ENCODE assay signal across 9 mouse cellular contexts in the genomic region with DNA sequence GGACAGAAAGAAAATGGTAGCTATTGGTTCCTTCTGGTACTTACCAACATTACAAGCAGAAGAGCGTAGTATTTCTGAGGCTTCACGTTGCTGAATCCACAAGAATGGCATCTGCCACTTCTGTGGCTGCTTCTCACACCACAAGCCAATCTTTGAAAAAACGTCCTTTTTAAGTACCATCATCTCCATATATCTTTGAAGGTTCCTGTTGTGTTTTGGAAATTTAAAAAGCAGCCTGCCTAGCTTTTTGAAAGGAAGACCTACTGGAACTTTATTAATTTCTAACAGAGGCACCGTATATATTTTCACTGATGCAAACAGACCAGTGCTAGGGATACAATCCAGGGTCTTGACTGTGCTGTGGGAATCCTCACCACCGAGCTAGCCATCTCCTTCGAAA. TPM values are rescaled to one million over a fixed set of nuclear protein-coding genes. Genes with fewer than 3 reads are reported as not detected.
DNase-seq lines count a peak whose midpoint lies in the region; ATAC-seq and TF ChIP-seq lines count a peak whose summit lies in the region.
"Had no signal": no experiment of that assay in that cellular context is flagged by ENCODE, and none has a peak within 500 bp of the region (broad histone marks: within the 10 kb centered on the region; RNA-seq: fewer than 3 reads in every experiment).

No protein-coding gene starts in this region.

- peak overlapping the region; percentile 77 for H3K4me3 ChIP-seq in heart, embryonic 11.5 days (ENCODE audit: low read depth, low read length)
- H3K4me3 ChIP-seq in ES-E14 (ENCODE audit: insufficient read depth in 1 of 2, low read depth in 1 of 2, low read length in 2 of 2, poor library complexity in 1 of 2, severe bottlenecking in 1 of 2): peak overlapping the region; percentile 89 to 93; a peak in 3 of 4 replicates
- peak overlapping the region; percentile 84 for H3K4me3 ChIP-seq in hindbrain, embryonic 10.5 days
- peak overlapping the region; percentile 75 for H3K4me3 ChIP-seq in midbrain, embryonic 11.5 days (ENCODE audit: low read depth, low read length)

- H3K27me3 ChIP-seq in heart, embryonic 11.5 days (ENCODE audit: control insufficient read depth, insufficient read depth, low read length): no peaks in the 10 kb centered on the region; the same call in 1 of the 2 replicates
- 0 out of 2 replicates have a peak, but pooled peaks cover 6% of the 10 kb centered on the region for H3K27me3 ChIP-seq in hindbrain, embryonic 10.5 days (ENCODE audit: insufficient read depth, poor library complexity, severe bottlenecking)
- H3K27me3 ChIP-seq in midbrain, embryonic 11.5 days (ENCODE audit: control insufficient read depth, insufficient read depth, low read length): no peaks in the 10 kb centered on the region

- no peaks in the 10 kb centered on the region for H3K9me3 ChIP-seq in heart, embryonic 11.5 days (replicated peaks; ENCODE audit: control insufficient read depth, low read length)
- no peaks in the 10 kb centered on the region for H3K9me3 ChIP-seq in ES-E14 (ENCODE audit: control insufficient read depth, insufficient read depth, low read depth, low read length)
- H3K9me3 ChIP-seq in hindbrain, embryonic 10.5 days: no peaks in the 10 kb centered on the region
- no peaks in the 10 kb centered on the region for H3K9me3 ChIP-seq in midbrain, embryonic 11.5 days (ENCODE audit: control insufficient read depth, low read length)

- H3K4me2 ChIP-seq in heart, embryonic 11.5 days: peak overlapping the region; percentile 75
- H3K4me2 ChIP-seq in midbrain, embryonic 11.5 days: peak overlapping the region; percentile 79

- H3K4me1 ChIP-seq in heart, embryonic 11.5 days (ENCODE audit: control insufficient read depth, insufficient read depth, low read length): peaks cover 9% of the 10 kb centered on the region
- peaks cover 7 to 12% of the 10 kb centered on the region in 2 experiments for H3K4me1 ChIP-seq in ES-E14 (ENCODE audit: control insufficient read depth in 2 of 2, insufficient read depth in 2 of 2, low read length in 2 of 2, poor library complexity in 1 of 2)
- H3K4me1 ChIP-seq in hindbrain, embryonic 10.5 days (replicated peaks): peaks cover 45% of the 10 kb centered on the region
- peaks cover 23% of the 10 kb centered on the region for H3K4me1 ChIP-seq in midbrain, embryonic 11.5 days (ENCODE audit: control insufficient read depth, insufficient read depth, low read length)

- DNase-seq in heart, adult 11 months: no peak
- no peak for DNase-seq in ES-E14 (ENCODE audit: low read depth, low spot score)
- DNase-seq in hindbrain, embryonic 10.5 days (ENCODE audit: low spot score): no peak
- DNase-seq in midbrain, embryonic 11.5 days (ENCODE audit: low spot score, missing footprints): peak; percentile 91
- DNase-seq in spleen, postnatal 14 days (ENCODE audit: low spot score in 2 of 2): no peak
- no peak for DNase-seq in thymus, postnatal 0 days (ENCODE audit: low spot score)
- no peak for DNase-seq in left cerebral cortex, postnatal 14 days (ENCODE audit: low spot score in 2 of 2)
- DNase-seq: lung, postnatal 4 days had no signal

- 54% methylated on average over 6 of the region's 6 CpGs for WGBS in heart, embryonic 11.5 days (ENCODE audit: insufficient replicate concordance)
- 61% methylated on average over 6 of the region's 6 CpGs for WGBS in hindbrain, embryonic 10.5 days
- 49% methylated on average over 6 of the region's 6 CpGs for WGBS in midbrain, embryonic 11.5 days

- H3K9ac ChIP-seq in heart, embryonic 11.5 days (ENCODE audit: low read depth, low read length): peak overlapping the region; percentile 98
- peak overlapping the region; percentile 99; the same call in 1 of the 2 replicates for H3K9ac ChIP-seq in ES-E14 (ENCODE audit: insufficient read depth, low read depth, low read length, poor library complexity, severe bottlenecking)
- peak overlapping the region; percentile 96 for H3K9ac ChIP-seq in midbrain, embryonic 11.5 days (ENCODE audit: low read length)

- in situ Hi-C loops in ES-E14 (cut with MboI; ENCODE audit: low sequenced_read_pairs in 2 of 2, unreplicated experiment in 2 of 2): no loop called here

- ATAC-seq in heart, embryonic 11.5 days (replicated peaks; ENCODE audit: insufficient number of reproducible peaks, low FRiP score, low TSS enrichment): no peak
- ATAC-seq in midbrain, embryonic 11.5 days (ENCODE audit: low FRiP score): no peak

- no peak overlapping the region for H3K27ac ChIP-seq in heart, embryonic 11.5 days (ENCODE audit: low read depth, low read length)
- H3K27ac ChIP-seq in ES-E14 (ENCODE audit: insufficient read depth, low read depth, low read length, poor library complexity, severe bottlenecking): no peak overlapping the region
- peak overlapping the region; percentile 98 for H3K27ac ChIP-seq in hindbrain, embryonic 10.5 days
- no peak overlapping the region for H3K27ac ChIP-seq in midbrain, embryonic 11.5 days (ENCODE audit: low read depth, low read length)

- intact Hi-C loops in left cerebral cortex, postnatal 14 days (cut with DNase I): loop anchor here (5.0 to 10.0 kb wide), 4 partner anchors 37 to 127 kb away; partner anchors contain the start of gene Pcf11

- H3K36me3 ChIP-seq in heart, embryonic 11.5 days (ENCODE audit: control insufficient read depth, insufficient read depth, low read length): no peaks in the 10 kb centered on the region
- no peaks in the 10 kb centered on the region; the same call in 1 of the 2 replicates for H3K36me3 ChIP-seq in ES-E14 (ENCODE audit: control insufficient read depth, insufficient read depth, low read length, poor library complexity, severe bottlenecking)
- peaks cover 45% of the 10 kb centered on the region for H3K36me3 ChIP-seq in hindbrain, embryonic 10.5 days
- H3K36me3 ChIP-seq in midbrain, embryonic 11.5 days (ENCODE audit: control insufficient read depth, insufficient read depth, low read length): peaks cover 4% of the 10 kb centered on the region; the same call in 1 of the 2 replicates

TF ChIP-seq in ES-E14, 5 proteins besides CTCF, POLR2A, EP300 and RAD21:
- TF ChIP-seq HCFC1 (IDR thresholded peaks at IDR 0.05; ENCODE audit: borderline replicate concordance, insufficient read depth, low read length) (no peak), CHD2 (IDR thresholded peaks at IDR 0.05; ENCODE audit: low read depth, low read length) (no peak), ZNF384 (IDR thresholded peaks at IDR 0.05; ENCODE audit: low read depth, low read length) (no peak), ZC3H11A (IDR thresholded peaks at IDR 0.05; ENCODE audit: borderline replicate concordance, low read depth, low read length) (no peak), MAFK (IDR thresholded peaks at IDR 0.05; ENCODE audit: insufficient read depth, low read depth, low read length) (no peak)

RNA-seq across cellular contexts. Expression of gene Rab30, which starts 1.4 kb away (rescaled TPM):
- polyA plus RNA-seq in heart, embryonic 11.5 days (2014; fragmentation: Nextera tagmentation; extraction: Ambion mirVana): 8.3 and 8.9 TPM in 2 replicates
- 6.8 and 7.4 TPM in 2 replicates for total RNA-seq in ES-E14 (2012; rRNA removed)
- polyA plus RNA-seq in hindbrain, embryonic 10.5 days (2016; fragmentation: Nextera tagmentation; extraction: Ambion mirVana): 11.1 and 14.7 TPM in 2 replicates
- 19.4 and 20.0 TPM in 2 replicates for polyA plus RNA-seq in midbrain, embryonic 11.5 days (2014; fragmentation: Nextera tagmentation; extraction: Ambion mirVana)
- polyA plus RNA-seq in thymus, postnatal 0 days (2015; fragmentation: Nextera tagmentation; extraction: Ambion mirVana): 3.8 and 4.3 TPM in 2 replicates
- total RNA-seq in left cerebral cortex, postnatal 14 days (2021): 10 to 100 TPM; 32.6 to 36.0 TPM
